Mouse (Mus musculus) spleen, embryonic (tissue): ENCODE data around the gene Pus10.

Experiments
- CTCF ChIA-PET: fragments of 350-600 bp; sonication (Branson Sonifier 250); formaldehyde crosslinking; loops from one replicate; lab custom pipeline; 2022; lab: Charles Lee

Pus10 gene

DNA sequence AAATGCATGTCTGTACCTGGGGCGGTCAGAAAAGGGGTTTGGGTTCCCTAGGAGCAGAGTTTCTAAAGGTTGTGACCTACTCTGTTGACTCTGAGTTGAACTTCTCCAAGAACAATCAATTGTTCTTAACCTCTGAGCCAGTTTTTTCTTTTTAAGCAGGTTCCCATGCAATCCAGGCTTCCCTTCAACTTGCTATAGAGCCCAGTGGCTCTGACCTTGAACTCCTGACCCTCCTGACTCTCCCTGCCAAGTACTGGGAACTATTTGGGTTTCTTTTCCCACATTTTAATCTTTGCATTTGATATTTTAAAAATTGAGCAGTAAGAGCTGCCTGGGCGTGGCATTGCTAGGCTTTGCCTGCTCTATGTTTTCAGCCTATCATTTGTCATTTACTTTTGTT is 27.8 kb downstream of the Pus10 start:
- CTCF ChIA-PET = no interaction called here

DNA sequence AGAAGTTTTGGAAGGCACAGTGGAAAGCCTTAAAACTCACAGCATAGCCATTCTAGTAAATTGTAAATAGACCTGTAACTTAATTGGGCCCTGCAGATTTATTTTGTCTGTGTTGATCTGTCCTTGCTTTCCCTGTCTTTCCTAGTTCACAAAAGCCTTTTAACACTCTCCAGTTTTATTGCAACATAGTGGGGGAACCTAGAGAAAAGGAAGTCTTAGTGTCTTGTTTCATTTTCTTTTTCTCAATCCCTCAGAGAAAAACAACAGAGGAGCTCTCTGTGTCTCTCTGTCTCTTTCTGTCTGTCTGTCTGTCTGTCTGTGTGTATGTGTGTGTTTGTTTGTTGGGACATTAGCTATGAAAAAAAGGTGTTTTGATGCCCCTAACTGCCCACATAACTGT is 30.4 kb downstream of the Pus10 start:
- CTCF ChIA-PET = no interaction called here

DNA sequence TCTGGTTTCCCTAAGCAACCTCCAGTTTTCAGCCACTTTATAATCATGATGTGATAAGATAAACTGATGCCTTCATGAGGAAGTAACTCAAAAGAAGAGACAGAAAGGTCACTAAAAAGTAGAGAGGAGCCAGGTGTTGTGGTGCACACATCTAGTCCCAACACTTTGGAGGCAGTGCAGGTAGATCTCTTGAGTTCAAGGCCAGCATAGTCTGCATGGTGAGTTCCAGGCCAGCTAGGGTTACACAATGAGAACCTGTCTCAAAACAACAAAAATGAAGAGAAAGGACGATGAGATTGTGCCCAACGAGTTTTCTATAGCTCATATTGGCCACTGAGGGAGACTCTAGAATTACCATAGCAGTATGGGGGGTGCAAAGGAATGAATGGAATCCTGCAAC is 33.1 kb downstream of the Pus10 start:
- CTCF ChIA-PET = interaction anchor here (0.6 kb wide), 1 partner anchor 126 kb away, joined by 4 read pairs; no protein-coding TSS in a partner anchor

DNA sequence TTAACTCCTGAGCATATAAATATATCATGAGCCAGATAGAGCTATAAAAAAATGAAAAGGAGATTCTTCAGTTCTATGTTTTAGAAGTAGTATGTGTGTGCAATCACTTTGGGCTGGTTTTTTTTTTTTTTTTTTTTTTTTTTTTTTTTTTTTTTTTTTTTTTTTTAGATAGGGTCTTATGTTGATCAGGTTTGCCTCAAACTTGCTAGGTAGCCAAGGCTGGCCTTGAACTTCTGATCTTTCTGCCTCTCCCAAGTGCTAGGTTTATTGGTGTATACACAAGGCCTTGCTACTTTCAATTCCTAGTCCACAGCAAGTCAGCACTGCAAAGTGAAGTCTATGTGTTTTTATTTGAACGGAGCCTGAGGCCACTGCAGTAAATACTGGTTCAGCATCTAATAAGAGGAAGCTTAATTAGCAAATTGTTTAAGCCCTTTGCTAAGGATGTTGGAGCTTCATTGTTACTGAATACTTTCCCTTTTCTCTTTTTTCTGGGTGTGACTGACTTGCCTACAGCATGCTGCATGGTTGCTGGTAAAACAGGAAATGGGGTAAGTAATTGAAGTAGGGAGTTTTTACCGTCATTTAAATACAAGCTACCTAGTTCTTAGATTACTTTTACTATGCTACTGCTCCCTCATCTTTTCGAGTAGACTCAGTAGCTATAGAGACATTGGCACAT is 34.1 kb downstream of the Pus10 start:
- CTCF ChIA-PET = interaction anchor here (0.9 kb wide), 1 partner anchor 33 kb away, joined by 8 read pairs; no protein-coding TSS in a partner anchor

DNA sequence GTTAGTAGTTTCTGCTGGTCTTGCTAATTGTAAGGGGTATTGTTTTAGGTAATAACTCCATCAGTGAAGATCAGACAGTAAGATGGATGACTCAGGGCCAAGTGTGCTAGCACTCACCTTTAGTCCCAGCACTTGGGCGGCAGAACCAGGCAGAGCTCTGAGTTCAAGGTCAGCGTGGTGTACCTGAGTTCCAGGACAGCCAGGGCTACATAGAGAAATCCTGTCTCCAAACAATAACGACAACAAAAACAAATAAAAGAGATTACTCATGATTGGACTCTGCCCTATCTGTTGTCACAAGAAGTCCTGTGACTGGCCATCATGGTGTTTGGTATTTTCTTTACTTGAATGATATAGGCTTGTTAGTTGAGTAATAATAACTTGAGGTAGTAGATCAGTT is 36.4 kb downstream of the Pus10 start:
- CTCF ChIA-PET = no interaction called here

DNA sequence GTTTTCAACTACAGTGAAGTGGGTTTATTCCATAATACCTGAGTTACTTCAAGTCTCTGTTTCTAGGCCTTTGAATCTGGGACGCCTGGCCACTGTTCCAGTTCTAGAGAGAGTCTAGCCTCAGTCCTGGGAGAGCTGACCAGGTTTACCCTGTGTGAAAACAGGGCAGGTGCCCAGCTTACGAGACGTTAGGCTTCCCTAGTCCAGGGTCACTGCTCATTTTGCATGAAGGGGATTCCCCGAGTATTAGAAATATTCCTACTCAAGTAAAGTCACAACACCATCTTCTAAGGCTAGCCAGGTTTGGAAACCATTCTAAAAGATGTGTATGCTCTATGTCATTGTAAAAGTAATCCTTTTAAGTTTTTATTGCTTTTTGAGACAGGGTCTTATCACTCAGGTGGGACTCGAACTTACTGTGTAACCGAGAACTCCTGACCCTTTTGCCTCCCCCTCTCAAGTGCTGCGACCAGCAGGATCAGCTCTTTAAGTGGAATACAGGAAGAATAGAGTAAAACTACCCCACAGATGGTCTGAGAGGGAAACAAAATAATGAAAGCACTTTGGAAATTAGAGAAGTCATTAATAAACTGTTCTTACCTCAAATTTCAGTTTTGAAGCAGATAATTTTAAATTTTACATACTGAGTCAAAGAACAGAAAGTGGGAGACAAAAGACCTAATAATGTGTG is 39.3 kb downstream of the Pus10 start:
- CTCF ChIA-PET = no interaction called here

DNA sequence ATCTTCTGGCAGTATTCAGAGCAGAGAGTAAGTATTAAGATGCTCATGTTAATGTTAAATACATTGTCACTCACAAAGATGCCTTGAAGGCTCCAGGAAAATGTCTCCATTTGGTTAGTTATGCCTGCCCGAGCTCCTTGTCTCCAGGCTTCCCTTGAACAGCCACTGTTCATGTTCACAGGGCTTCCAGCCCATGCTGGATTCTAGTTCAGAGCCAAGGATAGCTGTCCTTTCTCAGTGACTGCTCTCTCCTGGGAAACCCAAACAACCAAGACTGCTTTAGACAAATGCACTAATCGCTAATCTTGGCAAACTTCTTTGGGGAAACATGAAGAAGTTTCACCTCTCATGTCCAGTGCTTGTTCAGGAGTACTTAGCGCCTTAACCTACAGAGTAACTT is 46.8 kb downstream of the Pus10 start:
- CTCF ChIA-PET = no interaction called here

DNA sequence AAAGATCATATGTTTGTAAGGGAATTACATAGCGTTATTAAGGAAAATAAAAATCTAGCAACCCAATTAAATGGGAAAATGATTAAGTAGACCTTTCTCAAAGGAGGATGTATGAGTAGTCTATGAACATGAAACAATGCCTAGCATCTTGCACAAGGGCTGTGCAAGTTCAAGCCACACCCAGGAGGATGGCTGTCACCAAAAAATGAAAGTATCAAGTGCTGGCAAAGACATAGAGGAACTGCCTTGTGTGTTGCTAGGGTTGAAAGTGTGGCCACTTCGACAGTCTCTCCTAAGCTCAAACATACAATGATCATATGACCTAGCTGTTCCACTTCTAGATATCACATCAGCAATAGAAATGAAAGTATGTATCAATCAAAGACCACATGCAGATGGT is 53.4 kb downstream of the Pus10 start:
- CTCF ChIA-PET = no interaction called here

DNA sequence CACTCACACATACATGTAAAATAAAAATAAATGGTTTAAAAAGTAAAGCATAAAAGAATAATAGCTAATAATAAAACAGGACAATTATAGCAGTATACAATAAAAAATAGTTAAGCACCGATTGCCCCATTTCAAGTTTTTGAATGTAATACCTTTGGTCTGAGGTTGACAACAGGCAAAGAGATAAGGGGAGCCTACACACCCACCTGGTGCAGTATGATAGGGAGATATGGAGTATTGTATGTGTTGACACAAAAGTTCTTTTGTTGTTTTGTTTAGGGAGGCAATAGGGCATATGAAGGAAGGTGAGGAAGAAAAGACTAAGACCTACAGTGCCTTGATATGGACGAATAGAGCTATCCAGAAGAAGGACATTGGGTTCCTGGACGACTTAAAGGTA is 54.4 kb downstream of the Pus10 start:
- CTCF ChIA-PET = no interaction called here

DNA sequence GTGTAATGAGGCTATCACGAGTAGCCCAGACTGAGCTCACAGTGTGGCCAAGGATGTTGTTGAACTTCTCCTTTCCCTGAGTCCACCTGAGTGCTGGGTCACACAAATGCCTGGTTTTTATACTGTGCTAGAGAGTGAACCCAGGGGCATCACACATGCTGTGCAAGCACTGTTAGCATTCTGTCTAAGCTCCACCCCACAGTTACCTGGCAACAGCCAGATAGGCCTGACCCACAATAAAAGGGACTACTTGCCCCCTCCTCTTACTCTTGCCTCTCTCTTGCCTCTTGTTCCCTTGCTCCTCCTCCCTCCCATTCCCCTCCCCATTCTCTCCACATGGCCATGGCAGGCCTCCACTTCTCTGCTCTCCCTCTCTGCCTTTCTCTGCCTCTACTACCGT is 56.9 kb downstream of the Pus10 start:
- CTCF ChIA-PET = no interaction called here

DNA sequence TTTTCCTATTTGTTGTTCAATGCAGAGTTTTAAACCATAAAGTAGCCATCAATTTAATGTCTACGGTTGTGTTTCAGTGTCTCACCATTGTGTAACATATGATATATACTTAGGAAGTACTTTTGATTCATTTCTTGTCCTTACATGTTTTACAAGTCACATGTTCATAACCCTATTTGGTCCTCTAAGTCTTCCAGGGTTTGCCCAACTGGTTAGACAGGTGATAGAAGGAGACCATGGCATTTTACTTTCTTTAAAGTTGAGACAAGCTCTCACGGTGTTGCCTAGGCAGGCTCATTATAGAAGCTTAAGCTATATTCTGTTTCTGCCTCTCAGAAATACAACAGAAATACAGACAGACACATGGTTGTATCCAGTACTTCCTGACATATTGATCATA is 60.4 kb downstream of the Pus10 start:
- CTCF ChIA-PET = interaction anchor here (1.1 kb wide), 1 partner anchor 11 kb away, joined by 5 read pairs; no protein-coding TSS in a partner anchor

DNA sequence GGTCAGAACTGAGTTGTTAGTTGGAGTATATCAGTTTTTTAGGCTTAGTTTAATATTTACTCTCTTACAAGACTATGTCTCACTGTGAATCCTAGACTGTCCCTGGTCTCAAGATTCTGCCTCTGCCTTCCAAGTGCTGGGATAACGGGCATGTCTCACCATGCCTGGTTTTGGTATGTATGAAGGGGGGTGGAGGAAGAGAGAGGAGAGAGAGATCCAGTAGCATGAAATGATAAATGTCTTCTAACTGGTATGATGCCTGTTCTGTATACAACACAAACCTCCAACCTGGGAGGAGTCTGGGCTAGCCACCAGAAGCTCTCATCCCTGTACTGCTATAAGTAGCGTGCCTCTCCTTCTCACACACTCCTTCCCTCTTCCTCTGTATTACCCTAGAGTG is 61.0 kb downstream of the Pus10 start:
- CTCF ChIA-PET = no interaction called here

DNA sequence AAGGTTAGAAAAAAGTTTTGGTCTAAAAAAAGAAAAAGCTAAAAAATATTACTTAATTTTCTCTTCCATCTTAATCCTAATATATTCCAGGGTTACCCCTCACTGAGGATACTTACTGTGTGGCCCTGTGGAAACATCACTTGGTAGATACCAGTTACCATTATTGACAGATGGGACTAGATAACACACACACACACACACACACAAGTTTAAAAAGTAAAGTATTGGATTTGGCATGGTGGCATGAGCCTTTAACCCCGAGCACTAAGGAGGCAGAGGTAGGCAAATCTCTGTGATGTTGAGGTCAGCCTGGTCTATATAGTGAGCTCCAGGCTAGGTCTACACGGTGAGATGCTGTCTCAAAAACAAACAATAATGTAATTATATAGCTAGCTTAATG is 62.7 kb downstream of the Pus10 start:
- CTCF ChIA-PET = interaction anchor here (0.6 kb wide), 1 partner anchor 50 kb away, joined by 3 read pairs; no protein-coding TSS in a partner anchor

DNA sequence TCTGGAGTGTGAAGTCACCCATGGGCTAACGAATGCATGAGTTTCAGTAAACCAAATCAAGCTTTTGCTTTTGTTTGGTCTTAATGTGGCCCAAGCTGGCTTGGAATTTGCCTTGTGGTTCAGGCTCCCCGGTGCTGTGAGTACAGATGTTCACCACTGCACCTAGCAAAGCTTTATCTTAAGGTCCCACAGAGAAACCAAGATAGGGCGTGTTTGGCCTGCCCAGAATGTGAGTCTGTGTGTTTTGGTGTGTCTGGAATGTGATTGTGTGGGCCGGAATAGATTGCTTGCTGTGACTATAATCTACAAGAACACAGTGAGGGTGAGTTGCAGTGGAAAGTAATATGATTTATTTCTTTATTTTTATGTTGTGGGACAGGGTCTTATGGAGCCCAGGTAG is 64.6 kb downstream of the Pus10 start:
- CTCF ChIA-PET = no interaction called here

DNA sequence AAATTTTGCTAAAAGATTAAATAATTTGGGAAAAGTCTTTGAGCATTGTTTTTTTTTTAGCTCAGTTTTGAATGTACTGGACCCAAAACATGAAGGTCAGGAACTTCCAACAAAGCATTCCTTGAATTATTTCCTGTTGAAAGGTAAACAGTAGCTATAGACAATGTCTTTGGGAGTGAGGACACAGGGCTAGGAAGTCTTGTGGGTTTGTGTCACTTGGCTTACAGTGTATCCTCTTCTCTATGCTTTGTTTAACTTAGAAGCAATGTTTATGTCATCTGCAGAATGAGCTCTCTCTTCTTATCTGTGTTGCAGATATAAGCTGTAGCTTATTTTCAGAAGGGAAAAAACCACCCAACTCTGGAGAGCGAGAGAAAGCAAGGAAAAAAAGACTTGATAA is 67.4 kb downstream of the Pus10 start:
- CTCF ChIA-PET = no interaction called here

DNA sequence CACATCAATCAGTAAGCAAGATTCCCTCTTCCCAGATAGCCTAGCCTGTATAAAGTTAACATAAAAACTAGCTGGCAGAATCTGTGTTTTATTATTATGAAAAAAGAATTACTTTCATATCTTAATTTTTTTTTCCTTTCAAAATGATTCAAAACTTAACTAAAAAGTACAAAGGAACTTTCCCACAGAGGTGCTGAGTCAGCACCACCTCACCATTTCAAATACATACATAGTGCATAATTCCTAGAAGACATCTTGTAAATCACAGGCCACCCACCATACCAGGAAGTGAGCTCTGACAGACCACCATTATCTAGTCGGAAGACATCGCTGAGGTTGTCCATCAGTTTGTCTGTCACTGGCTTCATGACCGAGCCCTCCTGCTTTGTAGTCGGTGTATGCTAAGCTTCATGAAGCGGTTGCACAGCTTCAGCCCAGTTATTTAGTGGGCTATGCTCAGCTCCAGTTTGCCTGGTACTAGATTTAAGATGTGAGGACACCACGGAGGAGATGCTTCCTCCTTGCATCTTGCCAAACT is 69.3 kb downstream of the Pus10 start:
- CTCF ChIA-PET = interaction anchor here (0.6 kb wide), 1 partner anchor 8 kb away, joined by 4 read pairs; no protein-coding TSS in a partner anchor

DNA sequence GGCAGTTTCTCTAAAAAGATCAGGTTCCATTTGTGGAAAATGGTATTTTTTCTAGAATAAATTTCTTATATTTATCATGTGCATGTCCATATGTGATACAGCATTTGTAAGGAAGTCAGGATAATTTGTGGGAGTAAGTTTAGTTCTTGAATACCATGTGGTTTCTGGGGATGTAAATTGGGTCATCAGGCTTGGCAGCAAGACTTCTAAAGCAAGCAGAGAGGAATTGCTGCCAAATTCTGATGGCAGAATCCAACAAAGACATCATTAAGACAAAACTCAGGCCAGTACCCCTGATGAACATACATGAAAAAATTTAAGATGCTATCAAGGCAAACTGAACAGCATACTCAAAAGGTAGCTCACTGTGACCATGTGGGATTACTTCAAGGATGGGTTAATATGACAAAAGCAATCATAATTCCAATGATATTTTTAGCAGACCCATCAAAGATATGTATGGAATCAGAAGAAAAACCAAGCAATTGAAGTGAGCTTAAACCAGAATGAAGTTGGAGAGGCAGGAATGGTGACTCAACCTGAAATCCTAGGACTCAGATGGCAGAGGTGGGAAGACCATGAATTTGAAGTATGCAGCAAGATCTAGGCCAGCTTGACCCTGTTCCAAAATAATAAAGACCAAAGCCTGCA is 70.5 kb downstream of the Pus10 start:
- CTCF ChIA-PET = interaction anchor here (1.0 kb wide), 1 partner anchor 10 kb away, joined by 5 read pairs; no protein-coding TSS in a partner anchor

DNA sequence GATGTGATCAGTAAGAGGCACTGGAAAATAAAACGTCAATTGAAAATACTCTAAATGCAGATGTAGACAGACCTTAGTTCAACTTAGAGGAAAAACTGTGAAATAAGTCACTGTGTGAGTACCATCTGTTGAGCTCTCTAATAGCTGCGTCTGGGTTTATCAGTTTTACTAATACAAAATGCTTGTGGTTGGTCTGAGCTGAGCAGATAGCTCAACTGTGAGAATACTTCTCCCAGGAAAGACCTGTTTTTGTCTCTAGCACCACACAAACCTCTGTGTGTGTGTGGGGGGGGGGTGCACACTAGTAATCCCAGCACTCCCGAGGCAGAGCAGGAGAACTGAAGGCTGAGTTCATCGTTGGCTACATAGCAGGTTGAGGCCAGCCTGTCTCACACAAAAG is 75.4 kb downstream of the Pus10 start:
- CTCF ChIA-PET = interaction anchor here (0.6 to 1.4 kb wide), 3 partner anchors 13 to 219 kb away, joined by 3 to 5 read pairs (median 4); no protein-coding TSS in a partner anchor

DNA sequence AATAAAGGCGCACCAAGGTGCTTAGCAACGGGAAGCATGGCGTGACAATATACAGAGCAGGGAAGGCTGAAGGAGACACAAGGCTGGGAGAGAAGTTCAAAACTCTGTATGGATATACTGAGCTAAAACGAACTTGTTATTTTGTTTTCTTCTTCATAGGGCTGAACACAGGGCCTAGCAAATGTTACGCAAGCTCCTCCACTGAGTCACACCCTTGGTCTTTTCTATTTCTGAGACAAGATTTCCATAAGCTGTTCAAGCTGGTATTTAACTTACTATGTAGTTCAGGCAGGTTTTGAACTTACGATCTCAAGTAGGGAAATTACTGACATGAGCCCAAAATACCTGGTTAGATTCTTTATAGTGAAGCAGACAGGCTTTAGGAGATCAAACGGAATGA is 75.9 kb downstream of the Pus10 start:
- CTCF ChIA-PET = interaction anchor here (0.7 to 1.4 kb wide), 2 partner anchors 13 to 113 kb away, joined by 4 to 5 read pairs; no protein-coding TSS in a partner anchor

DNA sequence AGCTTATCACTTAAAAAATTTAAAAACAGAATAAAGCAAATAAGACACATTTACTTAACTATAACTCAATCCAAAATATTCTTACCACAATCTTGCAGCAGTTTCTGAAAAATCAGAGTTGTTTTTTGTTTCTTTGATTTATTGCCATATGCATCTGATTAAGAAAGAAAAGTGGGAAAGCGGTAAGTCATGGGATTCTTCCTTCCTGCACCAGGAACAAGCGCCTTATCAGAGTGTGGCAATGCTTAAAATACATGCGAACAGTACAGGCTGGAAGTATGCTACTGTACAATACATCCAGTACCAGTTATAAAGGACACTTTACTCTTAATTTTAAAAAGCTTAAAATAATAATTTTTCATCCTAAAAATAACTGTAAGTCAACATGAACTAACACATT is 78.9 kb downstream of the Pus10 start:
- CTCF ChIA-PET = no interaction called here

DNA sequence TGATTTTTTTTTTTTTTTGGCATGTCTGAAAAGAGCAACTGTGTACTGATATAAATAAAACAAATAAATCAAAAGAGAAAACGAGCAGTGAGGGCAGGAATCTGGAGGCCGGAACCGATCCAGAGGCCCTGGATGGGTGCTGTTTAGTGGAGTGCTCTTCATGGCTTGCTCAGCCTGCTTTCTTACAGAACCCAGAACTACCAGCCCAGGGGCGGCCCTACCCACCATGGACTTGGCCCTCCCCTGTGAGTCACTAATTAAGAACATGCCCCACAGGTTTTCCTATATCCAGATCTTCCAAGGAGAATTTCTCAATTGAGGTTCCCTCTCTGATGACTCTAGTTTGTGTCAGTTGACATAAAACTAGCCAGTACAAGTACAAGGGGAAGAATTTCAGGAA is 80.6 kb downstream of the Pus10 start:
- CTCF ChIA-PET = no interaction called here

DNA sequence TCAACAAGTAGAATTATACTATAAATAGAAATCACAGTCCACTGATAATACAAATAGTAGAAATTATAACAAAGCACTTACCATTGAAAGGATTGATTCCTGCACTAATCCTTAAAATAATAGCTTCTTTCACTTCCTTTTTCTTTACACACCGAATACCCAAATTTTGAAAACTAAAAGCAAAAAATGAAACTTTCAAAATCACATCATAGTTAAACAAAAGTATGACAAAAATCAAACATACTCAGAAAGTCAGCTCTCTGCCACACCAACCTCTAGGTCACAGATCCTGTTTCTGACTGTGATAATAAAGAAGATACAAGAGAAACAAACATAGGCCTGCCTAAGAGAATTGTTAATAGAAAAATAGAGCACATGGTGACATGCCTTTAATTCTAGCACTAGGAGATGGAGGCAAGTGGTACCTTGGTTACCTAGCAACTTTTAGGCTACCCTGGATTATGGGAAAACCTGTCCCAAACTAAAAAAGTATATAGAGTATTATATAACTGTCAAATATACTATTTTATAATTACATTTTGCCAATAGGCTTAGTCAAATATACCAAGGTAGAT is 87.7 kb downstream of the Pus10 start:
- CTCF ChIA-PET = interaction anchor here (0.5 to 1.3 kb wide), 3 partner anchors 10 to 23 kb away, joined by 3 to 4 read pairs (median 3); no protein-coding TSS in a partner anchor
